8 mouse cellular contexts compared by ENCODE assay signal in the genomic region with DNA sequence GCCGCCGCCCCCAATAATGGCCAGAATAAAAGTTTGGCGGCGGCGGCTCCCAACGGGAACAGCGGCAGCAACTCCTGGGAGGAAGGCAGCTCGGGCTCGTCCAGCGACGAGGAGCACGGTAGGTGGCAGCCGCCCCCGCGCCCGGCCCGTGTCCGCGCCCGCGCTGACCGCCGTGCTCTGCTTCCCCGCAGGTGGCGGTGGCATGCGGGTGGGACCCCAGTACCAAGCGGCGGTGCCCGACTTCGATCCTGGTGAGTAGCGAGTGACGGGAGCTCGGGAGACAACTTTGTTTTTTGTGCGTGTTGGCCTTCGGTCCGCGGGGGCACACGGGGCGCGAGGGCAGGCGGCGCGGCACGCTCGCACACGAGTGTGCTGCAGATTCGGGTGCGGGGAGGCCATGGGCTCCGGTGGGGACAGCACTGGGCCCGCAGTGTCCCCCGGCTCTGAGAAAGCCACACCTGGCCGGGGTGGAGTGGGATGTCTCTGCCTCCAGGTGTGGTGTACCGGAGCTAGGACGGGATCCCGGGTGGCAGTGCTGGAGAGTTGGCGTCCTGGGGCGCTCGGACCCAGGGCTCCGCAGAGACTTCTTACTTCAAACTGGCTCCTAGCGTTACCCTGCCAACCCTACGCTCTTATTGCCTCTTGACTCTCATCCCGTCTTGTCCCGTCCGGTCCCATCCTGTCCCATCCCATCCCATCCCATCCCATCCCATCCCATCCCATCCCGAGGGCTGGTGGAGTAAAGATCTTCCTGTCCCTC. TPM values are rescaled to one million over a fixed set of nuclear protein-coding genes. Genes with fewer than 3 reads are reported as not detected.
DNase-seq lines count a peak whose midpoint lies in the region; ATAC-seq lines count a peak whose summit lies in the region.

No protein-coding gene starts in this region.

- H3K27ac ChIP-seq in hindbrain, embryonic 16.5 days (ENCODE audit: low read depth, low read length), result peak overlapping the region; percentile 96
- peak overlapping the region; percentile 98 for H3K27ac ChIP-seq in limb, embryonic 12.5 days
- peak overlapping the region; percentile 99 for H3K27ac ChIP-seq in midbrain, embryonic 15.5 days

- peaks cover 15% of the 10 kb centered on the region for H3K4me1 ChIP-seq in hindbrain, embryonic 16.5 days (ENCODE audit: control insufficient read depth, insufficient read depth, low read depth, low read length)
- H3K4me1 ChIP-seq in limb, embryonic 12.5 days (replicated peaks), result peaks cover 26% of the 10 kb centered on the region
- peaks cover 20% of the 10 kb centered on the region for H3K4me1 ChIP-seq in midbrain, embryonic 15.5 days

- peaks cover 2% of the 10 kb centered on the region; the same call in 1 of the 2 replicates for H3K36me3 ChIP-seq in hindbrain, embryonic 16.5 days (ENCODE audit: control insufficient read depth, insufficient read depth, low read length)
- H3K36me3 ChIP-seq in limb, embryonic 12.5 days, result peaks cover 21% of the 10 kb centered on the region
- no peaks in the 10 kb centered on the region for H3K36me3 ChIP-seq in midbrain, embryonic 15.5 days (replicated peaks)

- WGBS in hindbrain, embryonic 16.5 days, result 0% methylated on average over 43 of the region's 65 CpGs
- whole genome bisulfite sequencing in limb, embryonic 12.5 days, result under 1% methylated on average over 65 of the region's 65 CpGs
- under 1% methylated on average over 57 of the region's 65 CpGs for WGBS in midbrain, embryonic 15.5 days

- peak overlapping the region; percentile 84 for H3K9ac ChIP-seq in hindbrain, embryonic 16.5 days (ENCODE audit: low read depth, low read length)
- H3K9ac ChIP-seq in limb, embryonic 12.5 days (replicated peaks), result peak overlapping the region; percentile 98
- peak overlapping the region; percentile 76 for H3K9ac ChIP-seq in midbrain, embryonic 15.5 days

- peak; percentile 36 for DNase-seq in Muller cell, postnatal 12 days (ENCODE audit: inconsistent ontology term)
- DNase-seq in cerebellum, adult 11-12 months, result peak; percentile 55
- DNase-seq in frontal cortex, postnatal 36 days (ENCODE audit: low spot score in 2 of 2), result peak; percentile 14 to 21
- peak; percentile 30 to 36 for DNase-seq in spleen, postnatal 14 days (ENCODE audit: low spot score in 2 of 2)
- DNase-seq in c-Kit-positive CD71-positive TER-119-positive erythroid progenitor cells, embryonic 14.5 days (ENCODE audit: low spot score), result no peak

- no peaks in the 10 kb centered on the region for H3K9me3 ChIP-seq in hindbrain, embryonic 16.5 days (ENCODE audit: control insufficient read depth, low read length)
- no peaks in the 10 kb centered on the region for H3K9me3 ChIP-seq in limb, embryonic 12.5 days
- H3K9me3 ChIP-seq in midbrain, embryonic 15.5 days, result no peaks in the 10 kb centered on the region

- peak overlapping the region; percentile 97 for H3K4me2 ChIP-seq in hindbrain, embryonic 16.5 days (ENCODE audit: low read length)
- H3K4me2 ChIP-seq in limb, embryonic 12.5 days, result peak overlapping the region; percentile 89
- H3K4me2 ChIP-seq in midbrain, embryonic 15.5 days, result peak overlapping the region; percentile 70

- ATAC-seq in hindbrain, embryonic 16.5 days, result no peak
- no peak for ATAC-seq in limb, embryonic 12.5 days (ENCODE audit: insufficient number of reproducible peaks, insufficient read depth, low FRiP score, low TSS enrichment, low read depth)
- ATAC-seq in midbrain, embryonic 15.5 days (replicated peaks), result no peak

- peak overlapping the region; percentile 71 for H3K4me3 ChIP-seq in hindbrain, embryonic 16.5 days (ENCODE audit: low read length)
- H3K4me3 ChIP-seq in limb, embryonic 12.5 days (replicated peaks), result peak overlapping the region; percentile 97
- peak overlapping the region; percentile 90 for H3K4me3 ChIP-seq in midbrain, embryonic 15.5 days

- H3K27me3 ChIP-seq in hindbrain, embryonic 16.5 days (replicated peaks; ENCODE audit: control insufficient read depth, insufficient read depth, low read length), result no peaks in the 10 kb centered on the region
- no peaks in the 10 kb centered on the region for H3K27me3 ChIP-seq in limb, embryonic 12.5 days
- H3K27me3 ChIP-seq in midbrain, embryonic 15.5 days (replicated peaks), result no peaks in the 10 kb centered on the region

RNA-seq across cellular contexts. Expression of a gene that starts 0.8 kb away (rescaled TPM):
- polyA plus RNA-seq in hindbrain, embryonic 16.5 days (2015; fragmentation: Nextera tagmentation; extraction: Ambion mirVana), result 4.1 and 4.5 TPM in 2 replicates
- polyA plus RNA-seq in limb, embryonic 12.5 days (2016; fragmentation: Nextera tagmentation; extraction: Ambion mirVana), result 12.1 and 13.1 TPM in 2 replicates
- 4.7 and 5.1 TPM in 2 replicates for polyA plus RNA-seq in midbrain, embryonic 15.5 days (2015; fragmentation: Nextera tagmentation; extraction: Ambion mirVana)
